Comparison of ENCODE assay signal across 31 mouse cellular contexts in the genomic region with DNA sequence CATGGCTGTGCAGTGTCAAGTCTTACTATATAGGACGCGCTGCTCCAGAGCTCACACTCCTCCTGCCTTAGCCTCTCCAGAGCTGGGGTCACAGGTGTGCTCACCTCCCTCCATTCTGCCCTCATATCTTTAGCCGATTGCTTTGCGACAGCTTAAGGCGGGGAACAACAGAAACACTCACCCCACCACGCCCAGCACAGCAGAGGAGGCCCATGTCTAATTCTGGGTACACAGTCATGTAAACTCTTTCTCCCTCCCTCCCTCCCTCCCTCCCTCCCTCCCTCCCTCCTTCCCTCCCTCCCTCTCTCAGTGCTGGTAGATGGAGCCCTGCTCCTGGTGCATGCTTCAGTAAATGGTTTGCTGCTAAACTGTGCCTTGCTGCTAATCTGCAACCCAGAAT. TPM values are rescaled to one million over a fixed set of nuclear protein-coding genes. Genes with fewer than 3 reads are reported as not detected.
DNase-seq lines count a peak whose midpoint lies in the region; ATAC-seq and TF ChIP-seq lines count a peak whose summit lies in the region.
"Had no signal": no experiment of that assay in that cellular context is flagged by ENCODE, and none has a peak within 500 bp of the region (broad histone marks: within the 10 kb centered on the region; RNA-seq: fewer than 3 reads in every experiment).

No protein-coding gene starts in this region.

- H3K4me3 ChIP-seq in liver, postnatal 0 days (ENCODE audit: low read depth, low read length) = no peak overlapping the region
- H3K4me3 ChIP-seq in intestine, embryonic 15.5 days (replicated peaks) = no peak overlapping the region
- no peak overlapping the region; a peak in 1 of 4 replicates for H3K4me3 ChIP-seq in liver, embryonic 14.5 days (ENCODE audit: insufficient read depth in 1 of 2, low read depth in 2 of 2, low read length in 2 of 2)
- H3K4me3 ChIP-seq in stomach, postnatal 0 days (ENCODE audit: low read depth, low read length) = no peak overlapping the region
- no peak overlapping the region for H3K4me3 ChIP-seq in midbrain, embryonic 10.5 days
- H3K4me3 ChIP-seq in left cerebral cortex, adult 2 months = no peak overlapping the region
- H3K4me3 ChIP-seq: forebrain, embryonic 13.5 days; gastrocnemius, adult 2 months; hindbrain, embryonic 15.5 days had no signal

- no peak overlapping the region for H3K9ac ChIP-seq in liver, postnatal 0 days (replicated peaks)
- no peak overlapping the region for H3K9ac ChIP-seq in intestine, embryonic 15.5 days
- H3K9ac ChIP-seq in liver, embryonic 14.5 days (replicated peaks) = no peak overlapping the region
- H3K9ac ChIP-seq in stomach, postnatal 0 days (ENCODE audit: low read length) = no peak overlapping the region
- H3K9ac ChIP-seq: forebrain, embryonic 13.5 days; hindbrain, embryonic 15.5 days had no signal

- WGBS in liver, postnatal 0 days (ENCODE audit: insufficient replicate concordance) = 54% methylated on average over 6 of the region's 6 CpGs
- 59% methylated on average over 6 of the region's 6 CpGs for WGBS in intestine, embryonic 15.5 days
- 40% methylated on average over 6 of the region's 6 CpGs for WGBS in liver, embryonic 14.5 days (ENCODE audit: insufficient replicate concordance)
- 50% methylated on average over 6 of the region's 6 CpGs for WGBS in stomach, postnatal 0 days
- WGBS in midbrain, embryonic 10.5 days = 86% methylated on average over 6 of the region's 6 CpGs

- no peaks in the 10 kb centered on the region for H3K9me3 ChIP-seq in liver, postnatal 0 days (ENCODE audit: low read length)
- no peaks in the 10 kb centered on the region for H3K9me3 ChIP-seq in intestine, embryonic 15.5 days
- H3K9me3 ChIP-seq in liver, embryonic 14.5 days (ENCODE audit: control insufficient read depth, low read length) = no peaks in the 10 kb centered on the region
- H3K9me3 ChIP-seq in stomach, postnatal 0 days (ENCODE audit: control insufficient read depth, low read length) = no peaks in the 10 kb centered on the region
- no peaks in the 10 kb centered on the region for H3K9me3 ChIP-seq in midbrain, embryonic 10.5 days (replicated peaks)
- H3K9me3 ChIP-seq: forebrain, embryonic 13.5 days; hindbrain, embryonic 15.5 days had no signal

- intact Hi-C loops in left cerebral cortex, adult 2 months (cut with DNase I) = loop anchor here (10.0 kb wide), 1 partner anchor 505 kb away; no protein-coding TSS in a partner anchor

- H3K4me1 ChIP-seq in liver, postnatal 0 days (ENCODE audit: insufficient read depth) = peaks cover 11% of the 10 kb centered on the region
- peaks cover 34% of the 10 kb centered on the region for H3K4me1 ChIP-seq in intestine, embryonic 15.5 days (replicated peaks)
- peaks cover 30 to 38% of the 10 kb centered on the region in 2 experiments for H3K4me1 ChIP-seq in liver, embryonic 14.5 days (replicated peaks; ENCODE audit: control insufficient read depth in 2 of 2, insufficient read depth in 2 of 2, low read length in 1 of 2)
- peaks cover 12% of the 10 kb centered on the region for H3K4me1 ChIP-seq in stomach, postnatal 0 days (replicated peaks; ENCODE audit: control insufficient read depth, insufficient read depth)
- H3K4me1 ChIP-seq in midbrain, embryonic 10.5 days = peaks cover 20% of the 10 kb centered on the region

- peak; percentile 64 for DNase-seq in liver
- DNase-seq in liver, postnatal 0 days = no peak
- no peak for DNase-seq in liver, embryonic 14.5 days (ENCODE audit: low read depth in 3 of 3, low spot score in 3 of 3)
- DNase-seq in stomach, postnatal 0 days (ENCODE audit: low spot score) = peak; percentile 75
- no peak for DNase-seq in midbrain, embryonic 10.5 days (ENCODE audit: low spot score)
- DNase-seq in left cerebral cortex, adult 2 months (ENCODE audit: extremely low spot score in 1 of 2, low spot score in 2 of 2) = no peak
- no peak for DNase-seq in left cerebral cortex, adult 8-10 months (ENCODE audit: low spot score in 2 of 2)
- DNase-seq: adrenal gland, adult 2 months; B cell, adult 2 months; cerebellum, adult 18-20 months; cerebellum, postnatal 25 days; gastrocnemius, adult 2 months; heart, postnatal 4 days; kidney, adult 2 months; right cerebral cortex, adult 18-20 months had no signal

- no peak for ATAC-seq in liver, postnatal 0 days
- peak; percentile 3; the same call in 1 of the 2 replicates for ATAC-seq in intestine, embryonic 15.5 days
- ATAC-seq in liver, embryonic 14.5 days (ENCODE audit: insufficient read depth) = peak; percentile 45
- ATAC-seq in stomach, postnatal 0 days (ENCODE audit: low FRiP score, low TSS enrichment) = peak; percentile 27
- ATAC-seq: forebrain, embryonic 13.5 days; midbrain, embryonic 16.5 days had no signal

- no peaks in the 10 kb centered on the region for H3K27me3 ChIP-seq in liver, postnatal 0 days (ENCODE audit: insufficient read depth, low read length)
- H3K27me3 ChIP-seq in intestine, embryonic 15.5 days (replicated peaks) = no peaks in the 10 kb centered on the region
- H3K27me3 ChIP-seq in liver, embryonic 14.5 days (ENCODE audit: control insufficient read depth, insufficient read depth, low read length) = no peaks in the 10 kb centered on the region
- H3K27me3 ChIP-seq in stomach, postnatal 0 days (ENCODE audit: control insufficient read depth, insufficient read depth, low read length) = no peaks in the 10 kb centered on the region
- H3K27me3 ChIP-seq in midbrain, embryonic 10.5 days (ENCODE audit: low read depth, poor library complexity, severe bottlenecking) = peaks cover 27% of the 10 kb centered on the region

- H3K4me2 ChIP-seq in liver, postnatal 0 days (ENCODE audit: low read depth, low read length) = no peak overlapping the region
- H3K4me2 ChIP-seq in intestine, embryonic 15.5 days (replicated peaks) = peak overlapping the region; percentile 34
- peak overlapping the region; percentile 49 for H3K4me2 ChIP-seq in liver, embryonic 14.5 days (ENCODE audit: low read depth)
- peak overlapping the region; percentile 5; the same call in 1 of the 2 replicates for H3K4me2 ChIP-seq in stomach, postnatal 0 days (replicated peaks; ENCODE audit: low read depth)
- H3K4me2 ChIP-seq: forebrain, embryonic 13.5 days; hindbrain, embryonic 15.5 days had no signal

- TF ChIP-seq EP300 in liver, postnatal 0 days (IDR thresholded peaks at IDR 0.05; ENCODE audit: low read depth) = no peak
- no peak for TF ChIP-seq EP300 in liver, embryonic 14.5 days (IDR thresholded peaks at IDR 0.05; ENCODE audit: low read depth)
- no peak for TF ChIP-seq EP300 in stomach, postnatal 0 days (optimal IDR thresholded peaks at IDR 0.05)

- no peaks in the 10 kb centered on the region for H3K36me3 ChIP-seq in liver, postnatal 0 days (replicated peaks; ENCODE audit: insufficient read depth, low read length)
- no peaks in the 10 kb centered on the region for H3K36me3 ChIP-seq in intestine, embryonic 15.5 days
- H3K36me3 ChIP-seq in liver, embryonic 14.5 days (replicated peaks; ENCODE audit: control insufficient read depth, insufficient read depth, low read depth) = no peaks in the 10 kb centered on the region
- no peaks in the 10 kb centered on the region for H3K36me3 ChIP-seq in stomach, postnatal 0 days (ENCODE audit: control insufficient read depth, insufficient read depth, low read length)
- H3K36me3 ChIP-seq in midbrain, embryonic 10.5 days = no peaks in the 10 kb centered on the region
- H3K36me3 ChIP-seq: hindbrain, embryonic 15.5 days had no signal

- no peak overlapping the region for H3K27ac ChIP-seq in liver, postnatal 0 days (ENCODE audit: low read depth)
- H3K27ac ChIP-seq in intestine, embryonic 15.5 days = peak overlapping the region; percentile 70
- peak overlapping the region; percentile 47 for H3K27ac ChIP-seq in liver, embryonic 14.5 days
- H3K27ac ChIP-seq in stomach, postnatal 0 days (replicated peaks) = peak overlapping the region; percentile 80
- H3K27ac ChIP-seq in midbrain, embryonic 10.5 days (replicated peaks) = no peak overlapping the region
- no peak overlapping the region for H3K27ac ChIP-seq in left cerebral cortex, adult 2 months
- H3K27ac ChIP-seq: forebrain, embryonic 13.5 days; gastrocnemius, adult 2 months; hindbrain, embryonic 15.5 days; kidney, postnatal 0 days; macrophage had no signal

- TF ChIP-seq CTCF in liver, postnatal 0 days (IDR thresholded peaks at IDR 0.05; ENCODE audit: low read depth) = no peak
- TF ChIP-seq CTCF in liver, embryonic 14.5 days (IDR thresholded peaks at IDR 0.05; ENCODE audit: low read depth) = no peak
- TF ChIP-seq CTCF in stomach, postnatal 0 days (IDR thresholded peaks at IDR 0.05; ENCODE audit: low read depth) = no peak
- TF ChIP-seq CTCF in left cerebral cortex, adult 2 months (IDR thresholded peaks at IDR 0.05) = no peak

RNA-seq across cellular contexts. Expression of a gene that starts 1.5 kb away (rescaled TPM):
- polyA plus RNA-seq in liver, postnatal 0 days (2015; fragmentation: Nextera tagmentation; extraction: Ambion mirVana) = 34.4 and 37.1 TPM in 2 replicates
- polyA plus RNA-seq in intestine, embryonic 15.5 days (2015; fragmentation: Nextera tagmentation; extraction: Ambion mirVana) = 162 and 168 TPM in 2 replicates
- 22.6 and 23.3 TPM in 2 replicates for polyA plus RNA-seq in liver, embryonic 14.5 days (2012; rRNA removed)
- 61.4 and 62.3 TPM in 2 replicates for polyA plus RNA-seq in liver, embryonic 14.5 days (2014; fragmentation: Nextera tagmentation; extraction: Ambion mirVana)
- polyA plus RNA-seq in stomach, postnatal 0 days (2015; fragmentation: Nextera tagmentation; extraction: Ambion mirVana) = 109 and 114 TPM in 2 replicates
- 123 and 134 TPM in 2 replicates for polyA plus RNA-seq in midbrain, embryonic 10.5 days (2016; fragmentation: Nextera tagmentation; extraction: Ambion mirVana)
- 10 to 100 TPM; 67.6 to 69.4 TPM for total RNA-seq in left cerebral cortex, adult 2 months (2021)
- 10 to 100 TPM; 59.2 to 62.6 (median 61.3) TPM for total RNA-seq in left cerebral cortex, adult 8-10 months (2022)

RNA-seq across cellular contexts. Expression of a gene that starts 2.7 kb away (rescaled TPM):
- not detected in 2 replicates for polyA plus RNA-seq in liver, postnatal 0 days (2015; fragmentation: Nextera tagmentation; extraction: Ambion mirVana)
- 23.5 and 25.8 TPM in 2 replicates for polyA plus RNA-seq in intestine, embryonic 15.5 days (2015; fragmentation: Nextera tagmentation; extraction: Ambion mirVana)
- polyA plus RNA-seq in liver, embryonic 14.5 days (2012; rRNA removed) = 0.03 and 0.05 TPM in 2 replicates
- not detected in 2 replicates for polyA plus RNA-seq in liver, embryonic 14.5 days (2014; fragmentation: Nextera tagmentation; extraction: Ambion mirVana)
- polyA plus RNA-seq in stomach, postnatal 0 days (2015; fragmentation: Nextera tagmentation; extraction: Ambion mirVana) = 4.8 and 8.5 TPM in 2 replicates
- not detected in 2 replicates for polyA plus RNA-seq in midbrain, embryonic 10.5 days (2016; fragmentation: Nextera tagmentation; extraction: Ambion mirVana)
- total RNA-seq in left cerebral cortex, adult 2 months (2021) = not detected
- not detected for total RNA-seq in left cerebral cortex, adult 8-10 months (2022)
- total RNA-seq: adrenal gland, adult 2 months; adrenal gland, postnatal 4 days; CH12.LX; gastrocnemius, adult 2 months; gastrocnemius, postnatal 4 days; heart, adult 8-10 months; heart, postnatal 4 days; layer of hippocampus, postnatal 25 days; left cerebral cortex, postnatal 25 days; MEL had no signal
- polyA plus RNA-seq: adrenal gland, adult 2 months; forebrain, embryonic 13.5 days; heart, embryonic 16.5 days; hindbrain, embryonic 15.5 days; kidney, adult 2 months; kidney, postnatal 0 days; macrophage; midbrain, embryonic 16.5 days; neural tube, embryonic 14.5 days; testis, adult 2 months had no signal

RNA-seq across cellular contexts. Expression of a gene that starts 24.3 kb away (rescaled TPM):
- 3.7 and 4.3 TPM in 2 replicates for polyA plus RNA-seq in liver, postnatal 0 days (2015; fragmentation: Nextera tagmentation; extraction: Ambion mirVana)
- polyA plus RNA-seq in intestine, embryonic 15.5 days (2015; fragmentation: Nextera tagmentation; extraction: Ambion mirVana) = 20.1 and 20.5 TPM in 2 replicates
- 3.0 and 3.1 TPM in 2 replicates for polyA plus RNA-seq in liver, embryonic 14.5 days (2012; rRNA removed)
- 2.2 and 2.7 TPM in 2 replicates for polyA plus RNA-seq in liver, embryonic 14.5 days (2014; fragmentation: Nextera tagmentation; extraction: Ambion mirVana)
- 13.8 and 14.9 TPM in 2 replicates for polyA plus RNA-seq in stomach, postnatal 0 days (2015; fragmentation: Nextera tagmentation; extraction: Ambion mirVana)
- polyA plus RNA-seq in midbrain, embryonic 10.5 days (2016; fragmentation: Nextera tagmentation; extraction: Ambion mirVana) = 0.37 and 0.53 TPM in 2 replicates
- 100 to 1,000 TPM; 242 to 256 TPM for total RNA-seq in left cerebral cortex, adult 2 months (2021)
- total RNA-seq in left cerebral cortex, adult 8-10 months (2022) = 100 to 1,000 TPM; 207 to 227 (median 217) TPM

RNA-seq across cellular contexts. Expression of a gene that starts 27.8 kb away (rescaled TPM):
- polyA plus RNA-seq in liver, postnatal 0 days (2015; fragmentation: Nextera tagmentation; extraction: Ambion mirVana) = 14.5 and 14.7 TPM in 2 replicates
- polyA plus RNA-seq in intestine, embryonic 15.5 days (2015; fragmentation: Nextera tagmentation; extraction: Ambion mirVana) = 2.2 and 2.7 TPM in 2 replicates
- polyA plus RNA-seq in liver, embryonic 14.5 days (2012; rRNA removed) = 14.6 and 14.7 TPM in 2 replicates
- polyA plus RNA-seq in liver, embryonic 14.5 days (2014; fragmentation: Nextera tagmentation; extraction: Ambion mirVana) = 18.4 and 20.1 TPM in 2 replicates
- 3.5 TPM in 2 replicates for polyA plus RNA-seq in stomach, postnatal 0 days (2015; fragmentation: Nextera tagmentation; extraction: Ambion mirVana)
- 1.7 and 2.0 TPM in 2 replicates for polyA plus RNA-seq in midbrain, embryonic 10.5 days (2016; fragmentation: Nextera tagmentation; extraction: Ambion mirVana)
- 10 to 100 TPM; 12.5 to 13.9 TPM for total RNA-seq in left cerebral cortex, adult 2 months (2021)
- 10 to 100 TPM; 15.9 to 17.1 (median 16.4) TPM for total RNA-seq in left cerebral cortex, adult 8-10 months (2022)

RNA-seq across cellular contexts. Expression of a gene that starts 55.4 kb away (rescaled TPM):
- 1.9 and 2.0 TPM in 2 replicates for polyA plus RNA-seq in liver, postnatal 0 days (2015; fragmentation: Nextera tagmentation; extraction: Ambion mirVana)
- polyA plus RNA-seq in intestine, embryonic 15.5 days (2015; fragmentation: Nextera tagmentation; extraction: Ambion mirVana) = 0.81 and 0.85 TPM in 2 replicates
- 0.93 and 1.1 TPM in 2 replicates for polyA plus RNA-seq in liver, embryonic 14.5 days (2012; rRNA removed)
- 1.0 and 1.3 TPM in 2 replicates for polyA plus RNA-seq in liver, embryonic 14.5 days (2014; fragmentation: Nextera tagmentation; extraction: Ambion mirVana)
- 0.41 and 0.46 TPM in 2 replicates for polyA plus RNA-seq in stomach, postnatal 0 days (2015; fragmentation: Nextera tagmentation; extraction: Ambion mirVana)
- polyA plus RNA-seq in midbrain, embryonic 10.5 days (2016; fragmentation: Nextera tagmentation; extraction: Ambion mirVana) = 0.32 and 0.39 TPM in 2 replicates
- under 1 TPM; 0.29 to 0.63 TPM for total RNA-seq in left cerebral cortex, adult 2 months (2021)
- 1 to 10 TPM in 1 of 4 experiments, under 1 TPM in 3; 0.32 to 1.5 (median 0.70) TPM for total RNA-seq in left cerebral cortex, adult 8-10 months (2022)
- total RNA-seq: CH12.LX had no signal

Comparison
In these comparisons a context has a peak if more than half of its experiments do, and no peak if none do; other contexts are left out.
1. DNase-seq: peak in liver (single experiment) and stomach, postnatal 0 days (single experiment); none in liver, postnatal 0 days (single experiment), liver, embryonic 14.5 days (0 of 3), midbrain, embryonic 10.5 days (single experiment), left cerebral cortex, adult 2 months (0 of 2) and left cerebral cortex, adult 8-10 months (0 of 2).
2. H3K27ac ChIP-seq: peak in intestine, embryonic 15.5 days (single experiment), liver, embryonic 14.5 days (single experiment) and stomach, postnatal 0 days (single experiment); none in liver, postnatal 0 days (single experiment), midbrain, embryonic 10.5 days (single experiment) and left cerebral cortex, adult 2 months (single experiment).